15 mouse cellular contexts compared by ENCODE assay signal in genomic region chr16:46769383-46769782, GRCm38 (mm10).
DNase-seq lines count a peak whose midpoint lies in the region; ATAC-seq lines count a peak whose summit lies in the region.
"Had no signal": no experiment of that assay in that cellular context is flagged by ENCODE, and none has a peak within 500 bp of the region (broad histone marks: within the 10 kb centered on the region; RNA-seq: fewer than 3 reads in every experiment).

No protein-coding gene starts in this region.

- H3K9me3 ChIP-seq in forebrain, embryonic 11.5 days (ENCODE audit: control insufficient read depth, low read length), result no peaks in the 10 kb centered on the region
- H3K9me3 ChIP-seq in forebrain, embryonic 10.5 days, result no peaks in the 10 kb centered on the region
- no peaks in the 10 kb centered on the region for H3K9me3 ChIP-seq in forebrain, embryonic 15.5 days
- no peaks in the 10 kb centered on the region for H3K9me3 ChIP-seq in midbrain, embryonic 15.5 days
- H3K9me3 ChIP-seq: limb, embryonic 10.5 days; liver, embryonic 12.5 days had no signal

- no peak overlapping the region for H3K4me2 ChIP-seq in forebrain, embryonic 11.5 days (ENCODE audit: low read depth, low read length, severe bottlenecking)
- H3K4me2 ChIP-seq in forebrain, embryonic 15.5 days (replicated peaks), result no peak overlapping the region
- no peak overlapping the region for H3K4me2 ChIP-seq in midbrain, embryonic 15.5 days
- H3K4me2 ChIP-seq: hindbrain, embryonic 14.5 days; liver, embryonic 12.5 days had no signal

- no peaks in the 10 kb centered on the region for H3K27me3 ChIP-seq in forebrain, embryonic 11.5 days (ENCODE audit: control insufficient read depth, insufficient read depth, low read length)
- no peaks in the 10 kb centered on the region for H3K27me3 ChIP-seq in forebrain, embryonic 10.5 days (ENCODE audit: poor library complexity, severe bottlenecking)
- H3K27me3 ChIP-seq in forebrain, embryonic 15.5 days, result no peaks in the 10 kb centered on the region
- H3K27me3 ChIP-seq in midbrain, embryonic 15.5 days (replicated peaks), result no peaks in the 10 kb centered on the region
- H3K27me3 ChIP-seq: liver, embryonic 12.5 days had no signal

- no peak overlapping the region for H3K27ac ChIP-seq in forebrain, embryonic 11.5 days (ENCODE audit: low read depth, low read length)
- no peak overlapping the region for H3K27ac ChIP-seq in forebrain, embryonic 10.5 days
- H3K27ac ChIP-seq in forebrain, embryonic 15.5 days (replicated peaks), result no peak overlapping the region
- no peak overlapping the region for H3K27ac ChIP-seq in midbrain, embryonic 15.5 days
- H3K27ac ChIP-seq: hindbrain, embryonic 14.5 days; limb, embryonic 10.5 days; liver, embryonic 12.5 days; stomach, postnatal 0 days had no signal

- no peak overlapping the region for H3K9ac ChIP-seq in forebrain, embryonic 11.5 days (ENCODE audit: low read length)
- H3K9ac ChIP-seq in forebrain, embryonic 15.5 days (replicated peaks), result no peak overlapping the region
- H3K9ac ChIP-seq in midbrain, embryonic 15.5 days, result no peak overlapping the region
- H3K9ac ChIP-seq: hindbrain, embryonic 14.5 days; liver, embryonic 12.5 days had no signal

- no peak for DNase-seq in forebrain, embryonic 11.5 days (ENCODE audit: low spot score)
- no peak for DNase-seq in forebrain, embryonic 10.5 days (ENCODE audit: extremely low spot score, low spot score)
- peak; percentile 31 for DNase-seq in brain, adult 2 months (ENCODE audit: low read depth, low spot score)
- no peak for DNase-seq in layer of hippocampus, postnatal 25 days (ENCODE audit: extremely low spot score in 1 of 2, low spot score in 1 of 2)
- no peak for DNase-seq in layer of hippocampus, adult 9-11 months
- DNase-seq: B cell, adult 2 months; kidney, postnatal 14 days; thymus, postnatal 25 days had no signal

- no peak overlapping the region for H3K4me3 ChIP-seq in forebrain, embryonic 11.5 days (ENCODE audit: low read depth, low read length)
- no peak overlapping the region for H3K4me3 ChIP-seq in forebrain, embryonic 10.5 days
- no peak overlapping the region for H3K4me3 ChIP-seq in forebrain, embryonic 15.5 days
- no peak overlapping the region for H3K4me3 ChIP-seq in midbrain, embryonic 15.5 days
- H3K4me3 ChIP-seq: limb, embryonic 10.5 days; liver, embryonic 12.5 days had no signal

- ATAC-seq in forebrain, embryonic 11.5 days (replicated peaks; ENCODE audit: low FRiP score), result peak; percentile 87
- peak; percentile 95 for ATAC-seq in forebrain, embryonic 15.5 days (replicated peaks)
- ATAC-seq in midbrain, embryonic 15.5 days (replicated peaks), result peak; percentile 48; the same call in 1 of the 2 replicates
- ATAC-seq: intestine, postnatal 0 days; liver, embryonic 12.5 days had no signal

- 48% methylated on average over 4 of the region's 4 CpGs for WGBS in forebrain, embryonic 11.5 days
- WGBS in forebrain, embryonic 10.5 days, result 66% methylated on average over 4 of the region's 4 CpGs
- 7% methylated on average over 4 of the region's 4 CpGs for WGBS in forebrain, embryonic 15.5 days
- 15% methylated on average over 4 of the region's 4 CpGs for WGBS in midbrain, embryonic 15.5 days

- H3K4me1 ChIP-seq in forebrain, embryonic 11.5 days (replicated peaks; ENCODE audit: control insufficient read depth, insufficient read depth, low read length), result no peaks in the 10 kb centered on the region
- H3K4me1 ChIP-seq in forebrain, embryonic 10.5 days, result no peaks in the 10 kb centered on the region; the same call in 1 of the 2 replicates
- H3K4me1 ChIP-seq in forebrain, embryonic 15.5 days, result peaks cover 5% of the 10 kb centered on the region; the same call in 1 of the 2 replicates
- H3K4me1 ChIP-seq in midbrain, embryonic 15.5 days, result peaks cover 5% of the 10 kb centered on the region; the same call in 1 of the 2 replicates
- H3K4me1 ChIP-seq: limb, embryonic 10.5 days; liver, embryonic 12.5 days had no signal

- no peaks in the 10 kb centered on the region for H3K36me3 ChIP-seq in forebrain, embryonic 11.5 days (ENCODE audit: control insufficient read depth, insufficient read depth, low read length)
- no peaks in the 10 kb centered on the region for H3K36me3 ChIP-seq in forebrain, embryonic 10.5 days (replicated peaks)
- no peaks in the 10 kb centered on the region for H3K36me3 ChIP-seq in forebrain, embryonic 15.5 days
- H3K36me3 ChIP-seq in midbrain, embryonic 15.5 days (replicated peaks), result no peaks in the 10 kb centered on the region
- H3K36me3 ChIP-seq: limb, embryonic 10.5 days; liver, embryonic 12.5 days had no signal
